ENCODE assay signal across 9 mouse cellular contexts in genomic region chr4:110028461-110029188, GRCm38 (mm10). TPM values are rescaled to one million over a fixed set of nuclear protein-coding genes. Genes with fewer than 3 reads are reported as not detected.
DNase-seq lines count a peak whose midpoint lies in the region; ATAC-seq and TF ChIP-seq lines count a peak whose summit lies in the region.
"Had no signal": no experiment of that assay in that cellular context is flagged by ENCODE, and none has a peak within 500 bp of the region (broad histone marks: within the 10 kb centered on the region; RNA-seq: fewer than 3 reads in every experiment).

No protein-coding gene starts in this region.

- H3K4me3 ChIP-seq in lung, embryonic 14.5 days (ENCODE audit: low read depth, low read length) = no peak overlapping the region
- no peak overlapping the region for H3K4me3 ChIP-seq in stomach, embryonic 16.5 days (replicated peaks; ENCODE audit: low read length)
- H3K4me3 ChIP-seq: myocyte had no signal

- no peak overlapping the region for H3K9ac ChIP-seq in lung, embryonic 14.5 days
- no peak overlapping the region for H3K9ac ChIP-seq in stomach, embryonic 16.5 days (ENCODE audit: low read length)

- H3K4me2 ChIP-seq in lung, embryonic 14.5 days = no peak overlapping the region
- no peak overlapping the region for H3K4me2 ChIP-seq in stomach, embryonic 16.5 days (ENCODE audit: low read depth, low read length)

- peak; percentile 19; the same call in 1 of the 2 replicates for ATAC-seq in lung, embryonic 14.5 days (ENCODE audit: insufficient read depth)
- peak; percentile 60; the same call in 1 of the 2 replicates for ATAC-seq in erythroblast, adult 5-6 weeks (replicated peaks; ENCODE audit: low FRiP score, poor library complexity, severe bottlenecking)
- peak; percentile 57; the same call in 1 of the 2 replicates for ATAC-seq in stomach, embryonic 16.5 days (ENCODE audit: insufficient read depth, low FRiP score)

- H3K4me1 ChIP-seq in lung, embryonic 14.5 days (ENCODE audit: insufficient read depth) = no peaks in the 10 kb centered on the region
- no peaks in the 10 kb centered on the region for H3K4me1 ChIP-seq in stomach, embryonic 16.5 days (ENCODE audit: control insufficient read depth, insufficient read depth, low read length)

- peak; percentile 82 for TF ChIP-seq CTCF in lung, embryonic 14.5 days (IDR thresholded peaks at IDR 0.05; ENCODE audit: low read depth)

- DNase-seq in lung, embryonic 14.5 days = peak; percentile 82
- no peak for DNase-seq in lung, adult 18-20 months
- peak; percentile 60 for DNase-seq in adipocyte (ENCODE audit: low spot score)
- DNase-seq in hindlimb bud, embryonic 11.5 days (ENCODE audit: extremely low spot score, low read depth, low spot score) = peak; percentile 60
- peak; percentile 35 for DNase-seq in lung, postnatal 36 days
- DNase-seq in ovary, postnatal 36 days (ENCODE audit: low spot score) = no peak

- H3K36me3 ChIP-seq in lung, embryonic 14.5 days (ENCODE audit: insufficient read depth) = no peaks in the 10 kb centered on the region
- no peaks in the 10 kb centered on the region for H3K36me3 ChIP-seq in stomach, embryonic 16.5 days (ENCODE audit: control insufficient read depth, insufficient read depth, low read length)

- H3K9me3 ChIP-seq in lung, embryonic 14.5 days (ENCODE audit: low read depth, low read length) = no peaks in the 10 kb centered on the region
- no peaks in the 10 kb centered on the region for H3K9me3 ChIP-seq in stomach, embryonic 16.5 days (replicated peaks; ENCODE audit: control insufficient read depth, low read length)

- H3K27me3 ChIP-seq in lung, embryonic 14.5 days (ENCODE audit: insufficient read depth, low read length) = no peaks in the 10 kb centered on the region
- H3K27me3 ChIP-seq in stomach, embryonic 16.5 days (ENCODE audit: control insufficient read depth, insufficient read depth, low read length) = no peaks in the 10 kb centered on the region

- 55% methylated on average over 6 of the region's 6 CpGs for WGBS in lung, embryonic 14.5 days
- 60% methylated on average over 6 of the region's 6 CpGs for WGBS in stomach, embryonic 16.5 days

- H3K27ac ChIP-seq in lung, embryonic 14.5 days (ENCODE audit: low read depth) = no peak overlapping the region
- H3K27ac ChIP-seq in stomach, embryonic 16.5 days (ENCODE audit: low read length) = no peak overlapping the region

RNA-seq across cellular contexts. Expression of gene Dmrta2, which starts 50.8 kb away (rescaled TPM):
- polyA plus RNA-seq in lung, embryonic 14.5 days (2014; fragmentation: Nextera tagmentation; extraction: Ambion mirVana) = 0.05 TPM in 2 replicates
- not detected in 2 replicates for total RNA-seq in erythroblast, adult 5-6 weeks (2015; ENCODE audit: low replicate concordance)
- total RNA-seq in erythroblast, adult 5-6 weeks (2017; ENCODE audit: low replicate concordance) = 0.51 TPM in 1 of 2 replicates, not detected in the other
- polyA plus RNA-seq in stomach, embryonic 16.5 days (2015; fragmentation: Nextera tagmentation; extraction: Ambion mirVana) = 0.09 TPM in 1 of 2 replicates, not detected in the other

Comparison
In these comparisons a context has a peak if more than half of its experiments do, and no peak if none do; other contexts are left out.
1. DNase-seq: peak in lung, embryonic 14.5 days (single experiment), adipocyte (single experiment), hindlimb bud, embryonic 11.5 days (single experiment) and lung, postnatal 36 days (single experiment); none in lung, adult 18-20 months (0 of 2) and ovary, postnatal 36 days (single experiment).
2. Peak in every context shown above with its lines, with median percentiles within 50 percentile points of each other: ATAC-seq.